Mouse (Mus musculus): ENCODE measurements at regions not wholly inside any gene's neighbourhood (a gene's known extent, or its start where the extent isn't known, plus 50 kb on each side); places are given as distances from the start of the nearest gene placed in this dataset.

DNA sequence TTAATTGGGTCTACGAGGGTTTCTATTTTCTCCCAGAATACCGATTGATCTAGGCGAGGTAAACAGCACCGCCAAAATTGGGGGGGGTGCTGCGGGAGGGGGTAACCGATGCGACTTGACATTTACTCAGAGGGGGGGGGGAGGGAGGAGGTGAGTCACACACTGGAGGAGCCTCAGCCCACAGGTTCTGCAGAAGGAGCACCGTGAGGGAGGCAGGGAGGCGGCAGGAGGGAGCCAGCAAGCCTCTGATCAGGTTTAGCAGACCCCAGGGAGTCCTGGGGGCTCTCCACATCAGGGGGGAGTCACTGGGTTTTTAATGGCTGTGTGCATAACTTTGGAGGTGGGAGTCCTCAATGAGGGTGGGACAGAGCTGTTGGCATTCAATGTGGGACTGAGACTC is 51.3 kb upstream of the Ier5l start:
- 35% methylated on average over 9 of the region's 9 CpGs for WGBS
- Histone ChIP-seq H3K4me2 (ENCODE audit: low read length) (no peak overlapping the region), H3K27ac (ENCODE audit: low read length) (no peak overlapping the region)

DNA sequence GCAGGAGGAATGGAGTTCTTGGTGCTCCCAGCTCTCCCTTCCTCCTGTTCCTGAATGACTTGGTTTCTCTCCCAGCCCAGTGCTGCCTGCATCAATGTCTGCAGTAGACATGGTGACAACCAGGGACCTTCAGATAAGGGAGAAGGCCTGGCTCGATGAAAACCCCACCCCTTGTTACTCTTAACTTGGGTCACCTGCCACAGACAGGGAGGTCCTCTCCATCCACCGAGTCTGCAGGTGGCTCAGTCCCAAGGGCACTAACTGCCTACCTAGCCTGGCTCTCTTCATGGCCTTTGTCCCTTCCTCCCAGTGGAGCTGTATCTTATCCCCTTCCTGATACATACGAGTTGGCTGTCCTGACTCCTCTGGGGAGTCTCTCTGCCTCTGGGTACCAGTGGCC is 51.8 kb upstream of the Ier5l start:
- no peaks in the 10 kb centered on the region for H3K27me3 ChIP-seq (replicated peaks; ENCODE audit: control insufficient read depth, insufficient read depth, low read length)
- H3K36me3 ChIP-seq (ENCODE audit: control insufficient read depth, insufficient read depth) = no peaks in the 10 kb centered on the region
- ATAC-seq = no peak
- H3K9ac ChIP-seq (replicated peaks; ENCODE audit: low read depth, low read length) = no peak overlapping the region
- H3K4me3 ChIP-seq (replicated peaks; ENCODE audit: low read length) = no peak overlapping the region
- no peaks in the 10 kb centered on the region for H3K4me1 ChIP-seq (replicated peaks; ENCODE audit: control insufficient read depth, insufficient read depth, low read length)
- H3K4me2 ChIP-seq (ENCODE audit: low read length) = no peak overlapping the region
- no peak overlapping the region for H3K27ac ChIP-seq (ENCODE audit: low read length)
- H3K9me3 ChIP-seq (ENCODE audit: control insufficient read depth, low read length) = no peaks in the 10 kb centered on the region
- WGBS = 71% methylated on average over 3 of the region's 3 CpGs

More for the DNA sequence above, 51.3 kb upstream of the Ier5l start:
- Histone ChIP-seq H3K4me3 (replicated peaks; ENCODE audit: low read length) (no peak overlapping the region), H3K36me3 (ENCODE audit: control insufficient read depth, insufficient read depth) (no peaks in the 10 kb centered on the region), H3K4me1 (replicated peaks; ENCODE audit: control insufficient read depth, insufficient read depth, low read length) (no peaks in the 10 kb centered on the region), H3K9ac (replicated peaks; ENCODE audit: low read depth, low read length) (no peak overlapping the region), H3K9me3 (ENCODE audit: control insufficient read depth, low read length) (no peaks in the 10 kb centered on the region), H3K27me3 (replicated peaks; ENCODE audit: control insufficient read depth, insufficient read depth, low read length) (no peaks in the 10 kb centered on the region)
- no peak for ATAC-seq

DNA sequence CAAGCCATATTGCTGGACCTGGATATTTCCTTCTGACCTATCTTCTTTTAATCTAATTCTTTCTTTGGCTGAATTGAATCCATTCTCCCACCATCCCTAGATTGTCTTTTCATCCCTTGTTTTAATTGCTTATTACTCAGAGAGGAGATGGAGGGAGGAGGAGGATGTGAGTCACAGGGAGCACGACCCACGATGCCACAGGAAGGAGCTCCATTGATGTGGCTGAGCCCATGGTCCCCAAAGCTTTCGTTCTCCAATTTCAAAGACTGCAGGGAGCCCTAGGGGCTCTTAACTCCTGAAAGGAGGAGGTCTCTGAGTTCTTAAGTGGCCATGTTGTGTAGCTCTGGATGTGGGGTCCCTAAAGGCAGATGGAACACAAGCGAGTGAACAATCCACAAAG is 53.5 kb upstream of the Ier5l start:
- Histone ChIP-seq H3K9ac (replicated peaks; ENCODE audit: low read depth, low read length) (no peak overlapping the region), H3K9me3 (ENCODE audit: control insufficient read depth, low read length) (no peaks in the 10 kb centered on the region), H3K36me3 (ENCODE audit: control insufficient read depth, insufficient read depth) (no peaks in the 10 kb centered on the region), H3K27ac (ENCODE audit: low read length) (no peak overlapping the region), H3K4me2 (ENCODE audit: low read length) (no peak overlapping the region), H3K4me3 (replicated peaks; ENCODE audit: low read length) (no peak overlapping the region), H3K27me3 (replicated peaks; ENCODE audit: control insufficient read depth, insufficient read depth, low read length) (no peaks in the 10 kb centered on the region), H3K4me1 (replicated peaks; ENCODE audit: control insufficient read depth, insufficient read depth, low read length) (no peaks in the 10 kb centered on the region)
- 38% methylated on average over 4 of the region's 4 CpGs for WGBS
- ATAC-seq = no peak

DNA sequence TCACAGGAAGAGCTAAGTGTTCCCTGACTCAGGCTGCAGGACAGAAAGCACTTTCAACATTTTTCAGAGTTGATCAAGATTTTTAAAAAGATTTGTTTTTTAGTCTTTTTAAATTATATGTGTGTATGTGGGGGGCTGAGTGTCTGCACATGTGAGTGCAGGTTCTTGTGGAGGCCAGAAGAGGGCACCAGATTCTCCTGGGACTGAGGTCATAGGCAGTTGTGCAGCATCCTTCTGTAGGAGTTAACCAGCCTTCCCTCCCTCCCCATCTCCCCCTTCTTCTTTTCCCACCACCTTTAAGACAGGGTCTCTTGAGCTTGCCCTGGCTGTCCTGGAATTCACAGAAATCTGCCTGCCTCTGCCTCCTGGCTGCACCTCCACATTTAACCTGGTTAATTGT is 58.9 kb upstream of the Ier5l start:
- Histone ChIP-seq H3K4me3 (replicated peaks; ENCODE audit: low read length) (no peak overlapping the region), H3K4me1 (replicated peaks; ENCODE audit: control insufficient read depth, insufficient read depth, low read length) (no peaks in the 10 kb centered on the region), H3K36me3 (ENCODE audit: control insufficient read depth, insufficient read depth) (no peaks in the 10 kb centered on the region), H3K27ac (ENCODE audit: low read length) (no peak overlapping the region), H3K4me2 (ENCODE audit: low read length) (no peak overlapping the region), H3K9ac (replicated peaks; ENCODE audit: low read depth, low read length) (no peak overlapping the region), H3K9me3 (ENCODE audit: control insufficient read depth, low read length) (no peaks in the 10 kb centered on the region), H3K27me3 (replicated peaks; ENCODE audit: control insufficient read depth, insufficient read depth, low read length) (no peaks in the 10 kb centered on the region)
- ATAC-seq = no peak

DNA sequence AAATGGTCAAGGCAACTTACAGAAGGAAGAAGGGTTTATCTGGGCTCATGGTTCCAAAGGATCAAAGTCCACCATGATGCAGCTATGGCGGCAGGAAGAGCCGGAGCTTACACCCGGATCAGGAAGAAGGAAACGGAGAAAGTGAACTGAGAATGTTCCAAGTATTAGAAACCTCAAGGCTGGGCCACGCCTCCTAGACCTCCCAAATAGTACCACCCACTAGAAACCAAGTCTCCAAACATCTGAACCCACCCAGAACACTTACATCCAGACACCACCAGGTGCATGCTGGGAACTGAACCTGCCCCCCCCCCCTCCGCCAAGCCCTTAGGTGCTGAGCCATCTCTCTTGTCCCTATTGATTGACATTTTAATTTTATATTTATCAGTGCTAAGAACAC is 59.3 kb upstream of the Ier5l start:
- ATAC-seq = no peak
- Histone ChIP-seq H3K36me3 (ENCODE audit: control insufficient read depth, insufficient read depth) (no peaks in the 10 kb centered on the region), H3K9me3 (ENCODE audit: control insufficient read depth, low read length) (no peaks in the 10 kb centered on the region), H3K27me3 (replicated peaks; ENCODE audit: control insufficient read depth, insufficient read depth, low read length) (no peaks in the 10 kb centered on the region), H3K4me2 (ENCODE audit: low read length) (no peak overlapping the region), H3K27ac (ENCODE audit: low read length) (no peak overlapping the region), H3K9ac (replicated peaks; ENCODE audit: low read depth, low read length) (no peak overlapping the region), H3K4me1 (replicated peaks; ENCODE audit: control insufficient read depth, insufficient read depth, low read length) (no peaks in the 10 kb centered on the region), H3K4me3 (replicated peaks; ENCODE audit: low read length) (no peak overlapping the region)
- WGBS = 89% methylated on average over 6 of the region's 6 CpGs

DNA sequence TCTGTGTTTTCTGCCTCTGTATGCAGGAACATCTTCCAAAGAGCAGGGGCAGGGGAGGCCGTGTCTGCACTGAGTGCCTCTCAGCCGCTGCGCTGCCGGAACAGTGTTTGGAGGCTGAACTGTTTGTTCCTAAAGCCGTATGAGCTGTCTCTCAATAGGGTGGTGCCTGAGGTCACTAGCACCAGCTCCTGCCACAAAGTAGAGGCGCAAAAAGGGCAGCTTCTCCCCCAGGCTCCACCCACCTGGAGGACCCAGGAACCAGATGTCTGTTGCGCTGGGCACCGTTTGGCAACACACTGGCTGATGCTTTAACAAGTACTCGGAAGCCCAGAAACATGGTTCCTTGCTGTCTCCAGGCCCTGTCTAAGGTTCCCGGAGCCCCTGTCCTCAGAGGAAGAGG is 60.4 kb upstream of the Cstad start:
- no peaks in the 10 kb centered on the region for H3K27me3 ChIP-seq (replicated peaks; ENCODE audit: control insufficient read depth, insufficient read depth, low read length)
- H3K9me3 ChIP-seq (ENCODE audit: control insufficient read depth, low read length) = no peaks in the 10 kb centered on the region
- no peak overlapping the region for H3K4me3 ChIP-seq (replicated peaks; ENCODE audit: low read length)
- WGBS = 57% methylated on average over 10 of the region's 10 CpGs
- H3K27ac ChIP-seq (ENCODE audit: low read length) = no peak overlapping the region
- H3K4me2 ChIP-seq (ENCODE audit: low read length) = no peak overlapping the region
- H3K36me3 ChIP-seq (ENCODE audit: control insufficient read depth, insufficient read depth) = no peaks in the 10 kb centered on the region
- no peaks in the 10 kb centered on the region for H3K4me1 ChIP-seq (replicated peaks; ENCODE audit: control insufficient read depth, insufficient read depth, low read length)
- H3K9ac ChIP-seq (replicated peaks; ENCODE audit: low read depth, low read length) = no peak overlapping the region
- ATAC-seq = no peak

DNA sequence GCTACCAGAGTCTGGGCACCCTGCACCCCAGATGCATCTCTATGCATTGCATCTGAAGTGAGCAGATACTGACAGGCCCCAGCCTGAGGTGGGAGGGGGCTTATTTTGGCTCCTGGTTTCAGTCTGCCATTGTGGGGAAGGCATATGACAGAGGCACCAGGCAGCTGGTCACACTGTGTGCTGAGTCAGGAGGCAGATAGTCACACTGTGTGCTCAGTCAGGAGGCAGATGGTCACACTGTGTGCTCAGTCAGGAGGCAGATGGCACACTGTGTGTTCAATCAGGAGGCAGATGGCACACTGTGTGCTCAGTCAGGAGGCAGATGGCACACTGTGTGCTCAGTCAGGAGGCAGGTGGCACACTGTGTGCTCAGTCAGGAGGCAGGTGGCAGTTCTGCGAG is 55.5 kb upstream of the Cstad start:
- H3K36me3 ChIP-seq (ENCODE audit: control insufficient read depth, insufficient read depth) = no peaks in the 10 kb centered on the region
- H3K27ac ChIP-seq (ENCODE audit: low read length) = no peak overlapping the region
- no peaks in the 10 kb centered on the region for H3K27me3 ChIP-seq (replicated peaks; ENCODE audit: control insufficient read depth, insufficient read depth, low read length)
- WGBS = 94% methylated on average over 1 of the region's 1 CpGs
- H3K4me3 ChIP-seq (replicated peaks; ENCODE audit: low read length) = no peak overlapping the region
- no peak overlapping the region for H3K9ac ChIP-seq (replicated peaks; ENCODE audit: low read depth, low read length)
- no peak overlapping the region for H3K4me2 ChIP-seq (ENCODE audit: low read length)
- no peaks in the 10 kb centered on the region for H3K9me3 ChIP-seq (ENCODE audit: control insufficient read depth, low read length)
- H3K4me1 ChIP-seq (replicated peaks; ENCODE audit: control insufficient read depth, insufficient read depth, low read length) = peaks cover 3% of the 10 kb centered on the region; the same call in 1 of the 2 replicates
- ATAC-seq = no peak

DNA sequence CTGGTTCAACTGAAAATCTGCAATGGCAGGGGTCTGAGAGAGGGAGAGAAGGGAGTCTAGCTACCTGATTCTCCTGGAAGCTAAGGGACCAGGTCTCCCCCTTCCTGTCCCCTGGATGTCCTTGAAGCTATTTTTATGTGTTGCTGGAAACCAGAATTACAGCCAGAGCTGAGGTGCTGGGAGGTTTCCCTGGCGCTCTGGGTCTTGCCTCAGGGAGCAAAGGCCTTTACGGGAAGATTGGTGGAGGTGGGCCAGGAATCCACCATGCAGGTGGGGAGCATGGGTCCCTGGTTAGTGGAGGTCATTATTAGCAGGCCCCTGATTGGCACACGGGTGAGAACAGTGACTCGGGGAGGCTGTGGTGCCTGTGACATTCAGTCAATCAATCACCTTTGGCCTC is 53.3 kb upstream of the Cstad start:
- no peak overlapping the region for H3K9ac ChIP-seq (replicated peaks; ENCODE audit: low read depth, low read length)
- no peaks in the 10 kb centered on the region for H3K9me3 ChIP-seq (ENCODE audit: control insufficient read depth, low read length)
- no peak overlapping the region for H3K4me2 ChIP-seq (ENCODE audit: low read length)
- no peak overlapping the region for H3K27ac ChIP-seq (ENCODE audit: low read length)
- no peak overlapping the region for H3K4me3 ChIP-seq (replicated peaks; ENCODE audit: low read length)
- H3K36me3 ChIP-seq (ENCODE audit: control insufficient read depth, insufficient read depth) = no peaks in the 10 kb centered on the region
- 52% methylated on average over 4 of the region's 4 CpGs for WGBS
- ATAC-seq = no peak
- H3K27me3 ChIP-seq (replicated peaks; ENCODE audit: control insufficient read depth, insufficient read depth, low read length) = no peaks in the 10 kb centered on the region
- peaks cover 25% of the 10 kb centered on the region for H3K4me1 ChIP-seq (replicated peaks; ENCODE audit: control insufficient read depth, insufficient read depth, low read length)

DNA sequence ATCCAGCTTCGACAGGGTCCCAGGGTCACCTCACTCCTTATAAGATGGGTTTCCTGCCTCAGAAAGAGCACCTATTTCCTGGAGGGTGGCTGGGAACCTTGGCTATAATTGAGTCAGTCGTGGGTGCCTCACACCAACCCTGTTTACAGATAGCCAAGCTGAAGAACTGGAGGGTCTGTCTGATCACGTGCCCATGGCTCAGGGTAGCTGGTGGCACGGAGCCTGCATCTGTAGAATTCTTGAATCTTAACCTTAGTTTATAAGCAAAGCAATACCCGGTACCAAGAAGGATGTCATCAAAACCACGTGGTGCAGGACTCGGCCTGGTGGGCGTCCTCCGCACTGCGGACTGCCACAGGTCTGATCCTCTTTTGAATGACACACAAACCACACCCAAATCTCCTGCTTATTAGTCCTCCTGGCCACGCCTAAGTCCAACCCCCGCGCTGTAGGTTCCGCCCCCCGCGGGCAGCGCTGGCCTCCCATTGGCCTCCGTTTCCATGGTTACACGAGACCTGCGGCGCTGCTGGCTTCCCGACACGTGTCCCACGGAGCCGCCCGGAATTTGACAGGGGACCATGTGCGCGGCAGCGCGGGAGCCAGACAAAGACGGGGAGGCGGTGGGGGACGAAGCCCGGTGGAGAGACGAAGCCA is 49.9 kb upstream of the Cstad start:
- H3K27ac ChIP-seq (ENCODE audit: low read length) = peak overlapping the region; percentile 74
- H3K27me3 ChIP-seq (replicated peaks; ENCODE audit: control insufficient read depth, insufficient read depth, low read length) = no peaks in the 10 kb centered on the region
- WGBS = 2% methylated on average over 35 of the region's 35 CpGs
- peak overlapping the region; percentile 46 for H3K9ac ChIP-seq (replicated peaks; ENCODE audit: low read depth, low read length)
- H3K4me3 ChIP-seq (replicated peaks; ENCODE audit: low read length) = peak overlapping the region; percentile 26
- no peaks in the 10 kb centered on the region for H3K9me3 ChIP-seq (ENCODE audit: control insufficient read depth, low read length)
- H3K4me2 ChIP-seq (ENCODE audit: low read length) = peak overlapping the region; percentile 56
- H3K4me1 ChIP-seq (replicated peaks; ENCODE audit: control insufficient read depth, insufficient read depth, low read length) = peaks cover 28% of the 10 kb centered on the region
- no peaks in the 10 kb centered on the region for H3K36me3 ChIP-seq (ENCODE audit: control insufficient read depth, insufficient read depth)
- peak; percentile 93 for ATAC-seq

Data from forebrain, embryonic 16.5 days (tissue).